Mouse (Mus musculus): ENCODE data around the gene Tnrc18. TPM values are rescaled to one million over a fixed set of nuclear protein-coding genes. Genes with fewer than 3 reads are reported as not detected.

The Tnrc18 gene
- polyA plus RNA-seq, 1 experiment from 2014 or later, result 61.2 TPM

DNA sequence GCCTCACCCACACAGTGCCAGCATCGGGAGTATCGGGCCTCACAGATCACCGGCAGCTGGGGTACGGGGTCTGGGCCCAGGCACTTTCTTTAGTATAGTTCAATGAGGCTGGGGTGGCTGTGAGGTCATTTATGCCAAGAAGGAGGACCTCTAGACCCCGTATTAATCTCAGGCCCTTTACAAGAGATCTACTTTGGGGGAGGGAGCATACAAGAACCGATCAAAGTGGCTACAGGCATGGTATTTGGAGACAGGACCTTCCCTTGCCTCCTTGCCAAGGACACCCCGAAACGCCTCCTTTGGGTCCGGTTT is 4.5 kb upstream of the Tnrc18 start:
- ATAC-seq (ENCODE audit: insufficient number of reproducible peaks, insufficient read depth, low FRiP score, low TSS enrichment, low read depth), result no peak
- peak overlapping the region; percentile 86 for H3K4me2 ChIP-seq
- no peaks in the 10 kb centered on the region for H3K9me3 ChIP-seq
- WGBS, result under 1% methylated on average over 9 of the region's 9 CpGs
- peak overlapping the region; percentile 100 for H3K27ac ChIP-seq
- peak overlapping the region; percentile 99 for H3K9ac ChIP-seq (replicated peaks)
- H3K4me3 ChIP-seq (replicated peaks), result peak overlapping the region; percentile 100
- no peaks in the 10 kb centered on the region for H3K36me3 ChIP-seq
- no peaks in the 10 kb centered on the region for H3K27me3 ChIP-seq
- H3K4me1 ChIP-seq (replicated peaks), result peaks cover 28% of the 10 kb centered on the region

DNA sequence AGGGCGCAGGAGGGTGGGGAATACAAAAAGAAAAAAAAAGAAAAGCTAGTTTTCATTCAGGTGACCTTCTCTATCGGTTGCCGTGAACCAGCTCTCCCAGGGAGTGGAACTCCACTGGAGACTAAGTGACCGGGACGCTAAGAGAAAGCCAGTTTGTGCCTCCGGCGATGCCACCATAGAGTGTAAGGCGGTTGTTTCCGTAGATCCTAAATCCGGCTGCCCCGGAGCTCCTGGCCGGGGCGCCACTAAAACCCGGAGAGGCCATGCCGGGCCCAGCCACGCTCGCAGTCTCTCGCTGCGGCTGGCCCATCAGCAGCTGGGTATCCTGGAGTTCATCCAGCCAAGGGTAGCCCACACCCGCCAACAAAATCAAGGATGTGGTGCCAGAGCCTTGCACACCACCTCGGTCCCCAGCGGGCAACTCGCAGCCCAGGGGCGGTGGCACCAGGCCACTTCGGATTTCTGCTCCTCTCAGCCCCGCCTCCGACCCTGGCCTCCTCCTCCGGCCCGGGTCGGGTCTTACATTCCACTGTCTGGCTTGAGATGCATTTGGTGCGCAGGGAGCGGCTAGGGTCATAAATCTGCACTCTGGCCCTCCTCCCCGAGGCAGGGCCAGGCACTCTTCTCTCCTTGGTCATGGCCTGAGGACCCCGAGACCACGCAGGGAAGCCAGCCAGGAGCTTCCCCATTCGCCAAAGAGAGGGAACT is 4.0 kb upstream of the Tnrc18 start:
- under 1% methylated on average over 36 of the region's 36 CpGs for WGBS
- H3K9ac ChIP-seq (replicated peaks), result peak overlapping the region; percentile 99
- H3K4me3 ChIP-seq (replicated peaks), result peak overlapping the region; percentile 100
- ATAC-seq (ENCODE audit: insufficient number of reproducible peaks, insufficient read depth, low FRiP score, low TSS enrichment, low read depth), result peak; percentile 1; the same call in 1 of the 2 replicates
- H3K27ac ChIP-seq, result peak overlapping the region; percentile 100
- no peaks in the 10 kb centered on the region for H3K9me3 ChIP-seq
- H3K36me3 ChIP-seq, result no peaks in the 10 kb centered on the region
- peaks cover 28% of the 10 kb centered on the region for H3K4me1 ChIP-seq (replicated peaks)
- H3K4me2 ChIP-seq, result peak overlapping the region; percentile 86
- no peaks in the 10 kb centered on the region for H3K27me3 ChIP-seq

DNA sequence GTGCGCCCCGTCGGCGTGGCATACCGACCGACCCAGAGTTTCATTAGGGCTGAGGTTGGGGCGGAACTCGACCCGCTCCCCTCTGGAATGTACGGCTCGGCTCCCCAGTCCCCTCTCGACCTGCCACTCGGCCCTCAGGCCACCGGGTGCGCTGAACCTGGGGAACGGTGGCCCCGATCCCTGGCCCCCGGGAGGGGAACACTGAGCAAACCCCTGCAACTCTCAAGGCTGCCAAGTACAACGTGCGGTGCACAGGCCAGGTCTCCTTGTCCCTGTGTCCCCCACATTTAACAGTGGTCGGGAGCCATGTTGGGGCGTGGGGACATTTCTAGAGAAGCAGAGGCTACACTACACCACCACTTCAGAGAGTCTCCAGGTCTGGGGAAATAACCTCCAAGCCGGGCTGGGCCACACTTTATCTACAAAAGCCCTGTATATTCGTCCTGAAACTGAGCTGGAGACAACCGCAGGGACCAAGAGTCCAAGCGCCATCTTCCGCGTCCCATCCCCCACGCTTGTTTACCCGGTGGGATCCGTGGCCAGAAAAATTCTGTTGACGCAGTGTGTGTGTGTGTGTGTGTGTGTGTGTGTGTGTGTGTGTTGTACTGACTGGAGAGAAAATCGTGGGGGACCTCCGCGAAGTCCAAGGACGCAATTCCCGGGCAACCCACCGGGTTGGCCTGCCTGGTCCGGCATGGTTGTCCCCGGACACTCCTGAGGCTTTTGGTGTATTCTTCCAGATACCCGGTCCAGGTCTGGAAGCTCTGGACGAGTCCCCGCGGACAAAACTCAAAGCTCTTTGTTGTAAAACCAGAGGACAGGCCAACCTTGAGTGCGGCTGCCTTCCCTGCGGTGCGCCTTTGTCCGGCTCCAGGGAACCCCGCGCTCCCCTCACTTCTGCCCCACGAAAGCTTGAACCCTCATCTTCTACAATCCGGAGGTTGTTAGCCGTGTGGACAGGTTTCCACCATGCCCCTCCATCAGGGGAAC is 3.1 kb upstream of the Tnrc18 start:
- under 1% methylated on average over 53 of the region's 53 CpGs for WGBS
- ATAC-seq (ENCODE audit: insufficient number of reproducible peaks, insufficient read depth, low FRiP score, low TSS enrichment, low read depth), result no peak

DNA sequence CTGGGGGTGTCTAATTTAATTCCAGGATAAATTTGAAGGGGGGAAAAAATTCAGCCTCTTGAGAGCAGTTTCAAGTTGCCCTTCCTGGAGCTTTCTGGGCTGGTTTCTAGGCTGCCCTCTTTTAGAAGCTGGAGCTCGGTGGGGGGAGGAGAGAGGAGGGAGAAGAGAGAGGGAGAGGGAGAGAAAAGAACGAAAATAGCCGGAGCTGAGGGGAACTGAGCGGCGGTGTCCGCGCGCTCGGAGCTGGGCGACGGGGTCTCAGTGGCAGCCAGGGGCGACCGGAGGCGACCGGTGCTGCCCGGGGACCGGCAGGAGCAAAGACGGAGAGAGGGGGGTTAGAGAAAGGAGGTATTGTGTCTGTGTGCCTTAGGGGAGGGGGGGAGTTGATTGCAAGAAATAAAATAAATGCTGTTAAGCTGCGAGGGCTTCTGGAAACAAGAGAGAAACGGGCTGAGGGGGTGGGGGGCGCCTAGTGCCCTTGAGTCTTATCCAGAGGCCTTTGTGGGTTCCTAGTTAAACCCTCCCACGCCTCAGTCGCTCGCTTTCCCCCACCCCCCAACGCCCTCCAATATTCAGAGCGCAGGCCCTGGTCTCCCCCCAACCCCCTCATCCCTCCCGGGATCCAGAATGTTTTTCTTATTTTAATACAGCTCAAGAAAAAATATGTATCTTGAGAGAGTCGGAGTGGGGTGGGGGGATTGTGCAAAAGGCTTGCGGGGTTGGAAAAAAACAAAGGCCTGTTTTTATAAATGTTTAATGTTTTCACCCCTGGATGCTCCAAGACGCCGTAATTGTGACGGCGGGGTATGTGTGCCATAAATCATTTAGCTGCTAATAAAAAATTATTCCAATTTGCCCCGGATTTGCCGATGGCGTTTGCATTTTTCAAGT is 2.2 kb upstream of the Tnrc18 start:
- H3K9ac ChIP-seq (replicated peaks), result peak overlapping the region; percentile 99
- no peaks in the 10 kb centered on the region for H3K27me3 ChIP-seq
- H3K4me3 ChIP-seq (replicated peaks), result peak overlapping the region; percentile 100
- ATAC-seq (ENCODE audit: insufficient number of reproducible peaks, insufficient read depth, low FRiP score, low TSS enrichment, low read depth), result peak; percentile 32; the same call in 1 of the 2 replicates
- H3K4me1 ChIP-seq (replicated peaks), result peaks cover 12% of the 10 kb centered on the region
- H3K9me3 ChIP-seq, result no peaks in the 10 kb centered on the region
- peaks cover 6% of the 10 kb centered on the region for H3K36me3 ChIP-seq
- under 1% methylated on average over 36 of the region's 36 CpGs for whole genome bisulfite sequencing
- H3K27ac ChIP-seq, result peak overlapping the region; percentile 100
- H3K4me2 ChIP-seq, result peak overlapping the region; percentile 86

More for the DNA sequence above, 3.1 kb upstream of the Tnrc18 start:
- Histone ChIP-seq H3K27me3 (no peaks in the 10 kb centered on the region), H3K9ac (replicated peaks) (peak overlapping the region; percentile 99), H3K9me3 (no peaks in the 10 kb centered on the region), H3K27ac (peak overlapping the region; percentile 100), H3K4me1 (replicated peaks) (peaks cover 21% of the 10 kb centered on the region), H3K4me2 (peak overlapping the region; percentile 86), H3K36me3 (no peaks in the 10 kb centered on the region), H3K4me3 (replicated peaks) (peak overlapping the region; percentile 100)

DNA sequence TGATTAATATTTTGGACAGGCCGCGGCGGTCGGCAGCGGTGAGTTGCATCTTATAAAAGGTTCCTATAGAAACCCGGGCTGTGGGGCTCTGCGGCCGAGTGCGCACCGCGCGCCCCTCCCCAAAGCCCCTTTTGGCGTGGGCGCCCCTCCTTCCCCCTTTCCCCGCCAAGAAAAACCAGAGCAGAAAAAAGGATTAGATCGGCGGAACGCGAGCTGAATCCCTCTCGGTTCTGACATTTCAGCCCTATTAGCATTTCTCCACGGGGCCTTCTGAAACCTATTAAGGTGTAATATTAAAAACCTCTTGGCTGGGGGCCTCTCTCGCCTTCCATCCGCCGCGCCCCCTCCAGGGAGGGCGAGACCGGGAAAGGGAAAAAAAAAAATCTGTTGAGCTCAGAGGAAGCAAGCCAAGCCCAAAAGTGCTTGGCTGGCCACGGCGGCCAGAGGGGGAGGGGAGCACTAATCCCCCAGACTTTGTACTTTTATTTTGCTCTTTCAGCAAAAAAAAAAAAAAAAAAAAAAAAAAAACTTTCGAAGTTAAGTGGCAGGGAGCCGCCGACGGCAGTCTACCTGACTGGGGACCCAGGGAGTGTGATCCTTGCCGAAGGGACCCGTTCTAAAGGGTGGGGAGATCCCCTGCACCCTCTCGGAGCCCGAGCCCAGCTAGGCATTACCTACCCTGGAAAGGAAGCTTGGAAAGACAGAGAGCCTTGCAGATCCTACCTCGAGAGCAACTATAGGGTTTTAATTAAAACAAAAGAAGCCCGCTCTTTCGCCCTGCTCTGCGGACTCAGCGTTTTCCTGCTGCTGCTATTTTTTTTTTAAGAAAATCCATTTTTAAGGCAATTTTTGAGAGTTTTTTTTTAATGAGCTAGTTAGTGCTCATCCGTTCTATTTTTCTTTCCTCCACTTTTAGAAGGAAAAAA is 1.2 kb upstream of the Tnrc18 start:
- Histone ChIP-seq H3K36me3 (peaks cover 16% of the 10 kb centered on the region), H3K9ac (replicated peaks) (peak overlapping the region; percentile 99), H3K4me1 (replicated peaks) (peaks cover 3% of the 10 kb centered on the region), H3K27ac (peak overlapping the region; percentile 100), H3K9me3 (no peaks in the 10 kb centered on the region), H3K4me3 (replicated peaks) (peak overlapping the region; percentile 100), H3K4me2 (peak overlapping the region; percentile 86), H3K27me3 (no peaks in the 10 kb centered on the region)
- no peak for ATAC-seq (ENCODE audit: insufficient number of reproducible peaks, insufficient read depth, low FRiP score, low TSS enrichment, low read depth)
- under 1% methylated on average over 43 of the region's 43 CpGs for WGBS

DNA sequence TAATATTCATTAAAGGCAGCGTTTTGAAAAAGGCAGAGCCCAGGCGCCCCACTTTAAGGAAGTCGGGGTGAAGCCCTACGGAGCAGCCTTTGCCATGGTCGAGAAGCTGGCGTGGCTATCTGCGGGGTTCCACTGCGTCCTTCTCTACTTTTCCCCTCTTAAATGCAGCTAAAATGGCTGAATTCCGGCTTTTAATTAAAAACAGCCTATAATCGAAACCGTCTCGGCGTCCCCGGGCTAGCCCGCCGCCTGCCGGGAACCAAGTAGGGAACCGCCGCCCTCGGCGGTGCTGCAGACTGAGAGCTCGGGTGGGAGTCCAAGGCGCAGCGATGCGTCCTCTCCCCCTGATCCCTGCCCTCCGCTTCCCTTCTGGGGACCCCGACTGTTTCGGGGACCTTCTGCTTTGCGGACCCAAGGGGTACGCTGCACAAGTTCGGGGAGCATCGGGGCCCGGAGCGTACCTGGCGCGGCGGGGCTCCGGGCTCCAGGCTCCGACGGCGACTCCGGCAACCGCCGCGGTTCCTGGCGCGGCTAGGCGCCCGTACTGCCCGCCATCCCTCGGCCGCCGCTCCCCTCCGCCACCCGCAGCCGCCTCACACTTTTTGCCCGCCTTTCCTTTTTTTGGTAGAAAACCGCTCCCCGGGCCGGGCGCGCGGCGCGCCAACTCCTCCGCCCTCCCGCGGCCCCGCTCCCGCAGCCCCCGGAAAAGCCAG is 495 bp downstream of the Tnrc18 start:
- peak overlapping the region; percentile 100 for H3K9ac ChIP-seq (replicated peaks)
- no peak for ATAC-seq (ENCODE audit: insufficient number of reproducible peaks, insufficient read depth, low FRiP score, low TSS enrichment, low read depth)
- peak overlapping the region; percentile 100 for H3K27ac ChIP-seq
- peaks cover 15% of the 10 kb centered on the region for H3K4me1 ChIP-seq (replicated peaks)
- H3K36me3 ChIP-seq, result peaks cover 28% of the 10 kb centered on the region
- H3K4me3 ChIP-seq (replicated peaks), result peak overlapping the region; percentile 100
- peak overlapping the region; percentile 93 for H3K4me2 ChIP-seq
- no peaks in the 10 kb centered on the region for H3K27me3 ChIP-seq
- no peaks in the 10 kb centered on the region for H3K9me3 ChIP-seq
- WGBS, result under 1% methylated on average over 60 of the region's 71 CpGs

DNA sequence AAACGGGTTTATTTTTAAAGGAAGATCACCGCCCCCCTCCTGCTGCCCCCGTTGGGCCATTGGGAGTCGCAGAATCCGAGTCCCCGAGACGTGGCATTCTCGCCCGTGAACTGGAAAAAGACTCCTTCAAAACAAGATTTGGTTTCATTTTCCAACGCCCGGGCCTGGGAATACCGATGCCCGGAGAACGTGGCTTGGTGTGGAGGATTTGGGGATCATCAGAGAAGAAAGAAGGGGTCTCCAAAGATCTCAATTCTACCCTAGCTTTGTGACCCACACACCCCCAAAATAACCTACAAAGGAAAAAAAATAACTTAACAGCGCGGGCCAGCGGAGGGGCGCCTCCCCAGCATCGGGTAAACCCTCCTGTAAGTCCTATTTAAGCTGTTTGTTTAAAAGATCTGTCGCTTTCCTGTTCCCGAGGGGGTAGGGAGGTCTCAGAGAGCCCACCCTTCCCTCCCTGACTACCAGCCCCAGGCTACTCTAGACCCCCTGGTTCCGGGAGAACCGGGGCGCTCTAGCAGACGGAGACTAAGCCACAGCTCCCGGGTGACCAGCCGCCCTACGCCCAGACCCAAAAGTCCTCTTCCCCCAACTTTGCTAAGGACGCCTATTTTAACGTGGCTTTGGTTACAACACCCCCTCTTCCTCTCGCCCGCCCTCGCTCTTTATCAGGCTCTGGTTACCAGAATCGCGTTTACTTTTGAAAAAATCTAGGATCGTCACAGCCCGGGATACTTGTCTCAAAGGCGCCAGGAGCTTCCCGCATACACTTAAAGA is 1.2 kb downstream of the Tnrc18 start:
- Histone ChIP-seq H3K27me3 (no peaks in the 10 kb centered on the region), H3K4me3 (replicated peaks) (peak overlapping the region; percentile 100), H3K4me1 (replicated peaks) (peaks cover 22% of the 10 kb centered on the region), H3K9me3 (no peaks in the 10 kb centered on the region), H3K9ac (replicated peaks) (peak overlapping the region; percentile 100), H3K4me2 (peak overlapping the region; percentile 93), H3K36me3 (peaks cover 36% of the 10 kb centered on the region), H3K27ac (peak overlapping the region; percentile 100)
- ATAC-seq (ENCODE audit: insufficient number of reproducible peaks, insufficient read depth, low FRiP score, low TSS enrichment, low read depth), result no peak
- under 1% methylated on average over 39 of the region's 39 CpGs for WGBS

DNA sequence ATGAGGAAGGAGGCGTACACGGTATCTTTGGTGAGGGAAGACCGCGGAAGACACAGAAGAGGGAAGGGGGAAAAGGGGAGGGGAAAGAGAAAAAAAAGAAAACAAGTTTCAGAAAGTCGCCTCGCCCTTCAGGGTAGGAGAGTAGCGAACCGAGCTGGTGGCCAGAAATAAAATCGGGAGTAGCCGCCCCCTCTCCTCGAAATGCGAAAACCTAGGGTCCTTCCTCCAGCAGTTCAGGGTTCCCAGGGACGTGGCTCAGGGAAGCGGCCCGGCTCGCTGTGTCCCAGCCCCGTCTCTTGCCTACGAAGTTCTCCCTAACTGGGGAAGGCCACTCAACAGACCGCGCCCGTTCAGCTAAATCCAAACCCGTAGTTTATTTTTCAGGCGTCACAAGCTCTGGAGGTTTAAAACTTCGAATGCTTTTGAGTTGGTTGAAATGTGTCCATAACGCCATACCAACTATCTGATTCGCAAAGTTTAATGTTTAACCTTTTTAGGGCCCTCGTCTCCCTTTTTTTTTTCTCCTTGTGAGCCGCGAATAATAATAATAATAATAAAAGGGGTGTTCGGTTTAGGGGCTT is 2.0 kb downstream of the Tnrc18 start:
- peak overlapping the region; percentile 100 for H3K9ac ChIP-seq (replicated peaks)
- H3K27me3 ChIP-seq, result no peaks in the 10 kb centered on the region
- H3K4me3 ChIP-seq (replicated peaks), result peak overlapping the region; percentile 100
- H3K27ac ChIP-seq, result peak overlapping the region; percentile 100
- under 1% methylated on average over 30 of the region's 30 CpGs for WGBS
- H3K4me1 ChIP-seq (replicated peaks), result peaks cover 29% of the 10 kb centered on the region
- H3K4me2 ChIP-seq, result peak overlapping the region; percentile 93
- ATAC-seq (ENCODE audit: insufficient number of reproducible peaks, insufficient read depth, low FRiP score, low TSS enrichment, low read depth), result no peak
- H3K36me3 ChIP-seq, result peaks cover 42% of the 10 kb centered on the region
- no peaks in the 10 kb centered on the region for H3K9me3 ChIP-seq
